10 mouse cellular contexts compared by ENCODE assay signal in genomic region chr7:98589028-98589427, GRCm38 (mm10).
DNase-seq lines count a peak whose midpoint lies in the region; ATAC-seq and TF ChIP-seq lines count a peak whose summit lies in the region.
"Had no signal": no experiment of that assay in that cellular context is flagged by ENCODE, and none has a peak within 500 bp of the region (broad histone marks: within the 10 kb centered on the region; RNA-seq: fewer than 3 reads in every experiment).

No protein-coding gene starts in this region.

- H3K27ac ChIP-seq in stomach, postnatal 0 days (replicated peaks), result no peak overlapping the region
- H3K27ac ChIP-seq: liver, embryonic 15.5 days had no signal

- H3K4me3 ChIP-seq in stomach, postnatal 0 days (ENCODE audit: low read depth, low read length), result no peak overlapping the region
- H3K4me3 ChIP-seq: liver, embryonic 15.5 days had no signal

- ATAC-seq in stomach, postnatal 0 days (ENCODE audit: low FRiP score, low TSS enrichment), result no peak

- no peaks in the 10 kb centered on the region for H3K9me3 ChIP-seq in stomach, postnatal 0 days (ENCODE audit: control insufficient read depth, low read length)
- H3K9me3 ChIP-seq: liver, embryonic 15.5 days had no signal

- no peaks in the 10 kb centered on the region for H3K4me1 ChIP-seq in stomach, postnatal 0 days (replicated peaks; ENCODE audit: control insufficient read depth, insufficient read depth)
- H3K4me1 ChIP-seq: liver, embryonic 15.5 days had no signal

- peak; percentile 22 for DNase-seq in cerebellum, adult 9-10 months
- no peak for DNase-seq in cerebellum, adult 11 months
- peak; percentile 49 for DNase-seq in kidney, adult 9 months
- no peak for DNase-seq in kidney, adult 18-20 months
- DNase-seq in thymus, postnatal 14 days, result peak; percentile 43
- no peak for DNase-seq in thymus, adult 18-20 months
- no peak for DNase-seq in stomach, postnatal 0 days (ENCODE audit: low spot score)
- DNase-seq in thymus, postnatal 36 days, result no peak
- DNase-seq: heart, adult 11 months had no signal

- no peaks in the 10 kb centered on the region for H3K27me3 ChIP-seq in stomach, postnatal 0 days (ENCODE audit: control insufficient read depth, insufficient read depth, low read length)
- H3K27me3 ChIP-seq: liver, embryonic 15.5 days had no signal

- no peak for TF ChIP-seq EP300 in stomach, postnatal 0 days (optimal IDR thresholded peaks at IDR 0.05)

- H3K9ac ChIP-seq in stomach, postnatal 0 days (ENCODE audit: low read length), result no peak overlapping the region
- H3K9ac ChIP-seq: liver, embryonic 15.5 days had no signal

- H3K4me2 ChIP-seq in stomach, postnatal 0 days (replicated peaks; ENCODE audit: low read depth), result no peak overlapping the region
- H3K4me2 ChIP-seq: liver, embryonic 15.5 days had no signal

- TF ChIP-seq CTCF in stomach, postnatal 0 days (IDR thresholded peaks at IDR 0.05; ENCODE audit: low read depth), result peak; percentile 71

- WGBS in stomach, postnatal 0 days, result 62% methylated on average over 3 of the region's 3 CpGs

- H3K36me3 ChIP-seq in stomach, postnatal 0 days (ENCODE audit: control insufficient read depth, insufficient read depth, low read length), result peaks cover 2% of the 10 kb centered on the region; the same call in 1 of the 2 replicates

Comparison
In these comparisons a context has a peak if more than half of its experiments do, and no peak if none do; other contexts are left out.
1. DNase-seq: peak in cerebellum, adult 9-10 months (single experiment), kidney, adult 9 months (single experiment) and thymus, postnatal 14 days (single experiment); none in cerebellum, adult 11 months (single experiment), kidney, adult 18-20 months (single experiment), thymus, adult 18-20 months (0 of 2), stomach, postnatal 0 days (single experiment) and thymus, postnatal 36 days (0 of 2).